Mouse (Mus musculus) stomach, postnatal 0 days (tissue): ENCODE measurements around the gene Spn. TPM values are rescaled to one million over a fixed set of nuclear protein-coding genes. Genes with fewer than 3 reads are reported as not detected.
A peak's percentile ranks its signal among the peaks of the same experiment; 100 is the strongest.

ENCODE experiments used
- ATAC-seq: fragments of 200-750 bp; cut with Nextera tagmentation; 2 replicates; pipeline ENCODE4 v1.8.0; 2017; ENCODE audit not compliant: low FRiP score, low TSS enrichment
- DNase-seq: peaks from one replicate; pipeline ENCODE4 v3.0.0-alpha.2; 2016; ENCODE audit warnings: low spot score
- H3K27ac ChIP-seq: fragments of 300-500 bp; sonication (generic); replicated peaks from 2 replicates; pipeline ENCODE4 v1.5.1; 2014; ENCODE audit warnings: mild to moderate bottlenecking, control low read depth
- H3K27me3 ChIP-seq: fragments of 300-500 bp; sonication (generic); 2 replicates; pipeline ENCODE4 v1.6.1; 2014; ENCODE audit warnings: low read length; ENCODE audit not compliant: control insufficient read depth, insufficient read depth
- H3K36me3 ChIP-seq: fragments of 300-500 bp; sonication (generic); 2 replicates; pipeline ENCODE4 v1.6.1; 2014; ENCODE audit warnings: low read length, mixed read lengths; ENCODE audit not compliant: control insufficient read depth, insufficient read depth
- H3K4me1 ChIP-seq: fragments of 300-500 bp; sonication (generic); replicated peaks from 2 replicates; pipeline ENCODE4 v1.6.1; 2014; ENCODE audit warnings: antibody characterized with exemption; ENCODE audit not compliant: control insufficient read depth, insufficient read depth
- H3K4me2 ChIP-seq: fragments of 300-500 bp; sonication (generic); replicated peaks from 2 replicates; pipeline ENCODE4 v1.6.1; 2014; ENCODE audit warnings: low read depth, mild to moderate bottlenecking, control low read depth, moderate library complexity
- H3K4me3 ChIP-seq: fragments of 300-500 bp; sonication (generic); 2 replicates; pipeline ENCODE4 v1.5.1; 2014; ENCODE audit warnings: low read depth, low read length, control low read depth
- H3K9ac ChIP-seq: fragments of 300-500 bp; sonication (generic); 2 replicates; pipeline ENCODE4 v1.6.1; 2014; ENCODE audit warnings: mild to moderate bottlenecking, low read length, control low read depth, mixed read lengths
- H3K9me3 ChIP-seq: fragments of 300-500 bp; sonication (generic); 2 replicates; pipeline ENCODE4 v1.6.1; 2016; ENCODE audit warnings: low read length; ENCODE audit not compliant: control insufficient read depth
- CTCF ChIP-seq: IDR thresholded peaks from 2 replicates; pipeline ENCODE4 v1.5.1; 2016; ENCODE audit warnings: antibody characterized with exemption, low read depth, mild to moderate bottlenecking, moderate library complexity
- EP300 ChIP-seq: optimal IDR thresholded peaks from 2 replicates; pipeline ENCODE3; 2016; ENCODE audit warnings: antibody characterized with exemption
- WGBS: fragments of 180-500 bp; shearing (Covaris S2); extraction: QIAGEN DNeasy Blood & Tissue Kit; methylation state at CpG from one replicate; pipeline ENCODE4 v1.1.7; 2014; 5-methylcytosine and 5-hydroxymethylcytosine counted together
- polyA plus RNA-seq: library from polyadenylated mRNA; unstranded; fragments of >200 nt; fragmentation: Nextera tagmentation; extraction: Ambion mirVana; gene quantifications from 2 replicates; pipeline ENCODE4 v1.2.1, GENCODE M21; 2015

The Spn gene
- polyA plus RNA-seq, 1 experiment from 2014 or later: 0.22 TPM

GRCm38 (mm10) chr7:127121061-127121910 lies 16.3 kb downstream of the Spn start:
- no peak for DNase-seq
- no peak for TF ChIP-seq EP300
- no peak for TF ChIP-seq CTCF
- H3K9ac ChIP-seq: no peak overlapping the region
- no peaks in the 10 kb centered on the region for H3K27me3 ChIP-seq
- ATAC-seq: no peak
- H3K27ac ChIP-seq: no peak overlapping the region
- no peak overlapping the region for H3K4me3 ChIP-seq
- no peaks in the 10 kb centered on the region for H3K36me3 ChIP-seq
- H3K4me1 ChIP-seq: no peaks in the 10 kb centered on the region
- 23% methylated on average over 21 of the region's 21 CpGs for WGBS
- H3K9me3 ChIP-seq: no peaks in the 10 kb centered on the region
- H3K4me2 ChIP-seq: no peak overlapping the region

GRCm38 (mm10) chr7:127118671-127119445 lies 18.8 kb downstream of the Spn start:
- Histone ChIP-seq H3K36me3 (no peaks in the 10 kb centered on the region), H3K27me3 (no peaks in the 10 kb centered on the region), H3K4me1 (no peaks in the 10 kb centered on the region), H3K27ac (no peak overlapping the region), H3K9me3 (no peaks in the 10 kb centered on the region), H3K4me3 (no peak overlapping the region), H3K4me2 (no peak overlapping the region), H3K9ac (no peak overlapping the region)
- ATAC-seq: no peak
- TF ChIP-seq CTCF (no peak), EP300 (no peak)
- WGBS: 57% methylated on average over 14 of the region's 14 CpGs
- no peak for DNase-seq

DNA sequence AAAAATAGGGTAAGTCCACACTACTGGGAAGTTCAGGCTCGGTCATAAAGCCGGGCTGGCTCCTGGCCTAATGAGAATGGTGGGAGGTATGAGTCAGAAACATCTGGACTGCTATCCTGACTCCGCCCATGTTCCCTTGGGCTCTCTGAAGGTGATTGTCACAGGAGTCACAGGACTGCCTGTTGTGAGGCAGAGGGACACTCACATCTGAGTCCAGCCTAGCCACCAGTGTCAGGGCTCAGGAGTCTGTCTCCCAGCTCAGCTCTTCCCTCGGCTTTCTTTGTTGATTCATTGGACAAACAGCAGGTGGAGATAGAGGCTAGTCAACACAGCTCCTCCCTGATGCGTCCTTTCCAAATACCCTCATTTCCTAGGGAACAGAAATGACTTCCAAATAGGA lies 19.7 kb downstream of the Spn start:
- WGBS: 23% methylated on average over 5 of the region's 5 CpGs
- Histone ChIP-seq H3K27ac (no peak overlapping the region), H3K9me3 (no peaks in the 10 kb centered on the region), H3K4me1 (no peaks in the 10 kb centered on the region), H3K36me3 (no peaks in the 10 kb centered on the region), H3K4me3 (no peak overlapping the region), H3K4me2 (no peak overlapping the region), H3K27me3 (no peaks in the 10 kb centered on the region), H3K9ac (no peak overlapping the region)
- TF ChIP-seq CTCF (peak; percentile 60), EP300 (no peak)
- ATAC-seq (peak; percentile 55), DNase-seq (peak; percentile 52)

DNA sequence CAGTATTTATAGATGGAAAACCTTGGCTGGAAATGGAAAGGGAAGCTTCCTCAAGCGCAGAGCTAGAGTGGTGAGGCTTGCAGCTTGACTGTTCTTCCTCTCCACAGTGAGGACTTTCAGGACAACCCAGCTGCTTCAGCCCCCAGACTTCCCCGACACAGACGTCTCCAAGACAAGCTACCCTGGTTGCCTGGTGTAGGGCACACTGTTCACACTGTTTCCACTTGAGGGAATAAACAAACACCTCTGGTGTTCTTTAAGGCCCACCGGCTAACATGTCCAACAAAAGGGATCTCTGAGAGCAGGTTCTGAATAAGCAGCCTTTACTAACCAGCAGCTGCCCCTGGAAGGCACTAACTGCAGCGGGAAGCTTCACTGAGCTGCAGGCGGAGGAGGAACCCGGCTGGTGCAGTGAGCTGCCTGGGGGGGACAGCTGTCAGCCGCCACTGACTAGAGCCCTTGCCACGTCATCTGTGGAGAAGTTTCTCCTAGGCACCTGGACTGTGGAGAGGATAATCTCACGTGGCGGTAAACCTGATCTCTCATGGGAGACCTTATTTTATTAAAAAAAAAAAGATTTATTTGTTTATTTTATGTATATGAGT lies 21.2 kb downstream of the Spn start:
- Histone ChIP-seq H3K4me1 (no peaks in the 10 kb centered on the region), H3K9ac (no peak overlapping the region), H3K4me3 (no peak overlapping the region), H3K4me2 (no peak overlapping the region), H3K36me3 (no peaks in the 10 kb centered on the region), H3K27ac (no peak overlapping the region), H3K9me3 (no peaks in the 10 kb centered on the region), H3K27me3 (no peaks in the 10 kb centered on the region)
- DNase-seq: no peak
- ATAC-seq: no peak
- 62% methylated on average over 11 of the region's 11 CpGs for WGBS
- TF ChIP-seq EP300 (no peak), CTCF (no peak)

GRCm38 (mm10) chr7:127114920-127115319 lies 22.7 kb downstream of the Spn start:
- Histone ChIP-seq H3K36me3 (no peaks in the 10 kb centered on the region), H3K27me3 (no peaks in the 10 kb centered on the region), H3K4me2 (no peak overlapping the region), H3K4me1 (no peaks in the 10 kb centered on the region), H3K9me3 (no peaks in the 10 kb centered on the region), H3K4me3 (no peak overlapping the region), H3K9ac (no peak overlapping the region), H3K27ac (no peak overlapping the region)
- ATAC-seq (no peak), DNase-seq (no peak)
- 70% methylated on average over 11 of the region's 11 CpGs for WGBS
- TF ChIP-seq CTCF (no peak), EP300 (no peak)
